Mouse (Mus musculus): ENCODE results near the gene Cyct. TPM values are rescaled to one million over a fixed set of nuclear protein-coding genes. Genes with fewer than 3 reads are reported as not detected.

Cyct gene
- polyA plus RNA-seq, 1 experiment from 2014 or later, result not detected

GRCm38 (mm10) chr2:76347839-76348238, 12.4 kb downstream of the Cyct start:
- Histone ChIP-seq H3K4me1 (replicated peaks; ENCODE audit: control insufficient read depth, insufficient read depth, low read length) (no peaks in the 10 kb centered on the region), H3K36me3 (ENCODE audit: control insufficient read depth, insufficient read depth) (no peaks in the 10 kb centered on the region), H3K4me2 (replicated peaks; ENCODE audit: low read depth) (no peak overlapping the region), H3K27me3 (replicated peaks; ENCODE audit: control insufficient read depth, insufficient read depth, low read length) (no peaks in the 10 kb centered on the region), H3K27ac (ENCODE audit: low read depth, low read length) (no peak overlapping the region), H3K4me3 (ENCODE audit: low read depth, low read length) (no peak overlapping the region), H3K9ac (ENCODE audit: low read depth, low read length) (no peak overlapping the region), H3K9me3 (ENCODE audit: control insufficient read depth) (no peaks in the 10 kb centered on the region)
- WGBS, result 72% methylated on average over 6 of the region's 6 CpGs
- TF ChIP-seq CTCF (IDR thresholded peaks at IDR 0.05; ENCODE audit: low read depth), result no peak
- ATAC-seq, result no peak

DNA sequence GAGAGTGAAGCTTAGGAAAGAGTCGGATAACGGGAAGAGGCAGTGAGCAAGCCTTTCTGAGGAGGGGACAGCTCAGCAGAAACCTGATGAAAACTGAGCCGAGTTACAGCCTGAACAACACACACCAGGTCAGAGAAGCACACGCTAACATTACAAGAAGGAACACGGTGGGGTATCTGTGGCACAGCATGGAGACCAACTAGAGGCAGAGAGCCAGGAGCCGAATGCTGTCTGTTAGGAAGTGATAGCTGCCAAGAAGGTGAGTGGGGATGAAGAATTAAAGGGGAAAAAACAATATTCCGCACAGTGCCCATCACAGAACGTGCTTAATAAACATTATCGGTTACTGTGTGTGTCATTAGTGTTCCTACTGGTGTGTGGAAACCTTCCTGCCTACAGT, 18.1 kb downstream of the Cyct start:
- Histone ChIP-seq H3K4me3 (ENCODE audit: low read depth, low read length) (no peak overlapping the region), H3K4me2 (replicated peaks; ENCODE audit: low read depth) (no peak overlapping the region), H3K36me3 (ENCODE audit: control insufficient read depth, insufficient read depth) (no peaks in the 10 kb centered on the region), H3K9me3 (ENCODE audit: control insufficient read depth) (no peaks in the 10 kb centered on the region), H3K27ac (ENCODE audit: low read depth, low read length) (no peak overlapping the region), H3K27me3 (replicated peaks; ENCODE audit: control insufficient read depth, insufficient read depth, low read length) (no peaks in the 10 kb centered on the region; the same call in 1 of the 2 replicates), H3K9ac (ENCODE audit: low read depth, low read length) (no peak overlapping the region), H3K4me1 (replicated peaks; ENCODE audit: control insufficient read depth, insufficient read depth, low read length) (0 out of 2 replicates have a peak, but pooled peaks cover 5% of the 10 kb centered on the region)
- no peak for TF ChIP-seq CTCF (IDR thresholded peaks at IDR 0.05; ENCODE audit: low read depth)
- WGBS, result 88% methylated on average over 9 of the region's 9 CpGs
- no peak for ATAC-seq

GRCm38 (mm10) chr2:76338215-76339156, 21.8 kb downstream of the Cyct start, which contains the start of gene Pde11a:
TSS of gene Pde11a (minus strand) at chr2:76338774.
- H3K9ac ChIP-seq (ENCODE audit: low read depth, low read length), result peak within 1 kb of the TSS; percentile 51
- H3K27me3 ChIP-seq (replicated peaks; ENCODE audit: control insufficient read depth, insufficient read depth, low read length), result no peaks in the 10 kb centered on the region; the same call in 1 of the 2 replicates
- peak; percentile 98 for ATAC-seq
- H3K4me2 ChIP-seq (replicated peaks; ENCODE audit: low read depth), result peak within 1 kb of the TSS; percentile 94
- no peaks in the 10 kb centered on the region for H3K36me3 ChIP-seq (ENCODE audit: control insufficient read depth, insufficient read depth)
- no peak within 1 kb of the TSS for H3K27ac ChIP-seq (ENCODE audit: low read depth, low read length)
- H3K9me3 ChIP-seq (ENCODE audit: control insufficient read depth), result no peaks in the 10 kb centered on the region
- 15% methylated on average over 38 of the region's 41 CpGs for WGBS
- H3K4me3 ChIP-seq (ENCODE audit: low read depth, low read length), result peak within 1 kb of the TSS; percentile 45
- 0 out of 2 replicates have a peak, but pooled peaks cover 5% of the 10 kb centered on the region for H3K4me1 ChIP-seq (replicated peaks; ENCODE audit: control insufficient read depth, insufficient read depth, low read length)
- TF ChIP-seq CTCF (IDR thresholded peaks at IDR 0.05; ENCODE audit: low read depth), result 0 out of 2 replicates have a peak, but pooled peaks have one; percentile 8

DNA sequence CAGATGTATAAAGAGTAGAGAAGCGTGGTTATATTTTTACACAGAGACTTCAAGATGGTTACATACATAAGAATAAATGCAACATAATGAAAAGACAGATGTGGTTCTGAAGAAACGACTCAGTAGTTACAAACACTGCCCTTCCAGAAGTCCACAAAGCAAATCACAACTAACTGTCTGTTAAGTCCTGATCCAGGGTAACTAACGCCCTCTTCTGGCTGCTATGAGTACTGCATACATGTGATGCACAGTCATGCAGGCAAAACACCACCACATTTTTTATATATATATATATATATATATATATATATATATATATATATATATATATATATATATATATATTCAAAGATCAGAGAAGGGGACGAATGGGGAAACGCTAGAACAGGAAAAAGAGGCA, 25.7 kb downstream of the Cyct start:
- peak; percentile 48 for TF ChIP-seq CTCF (IDR thresholded peaks at IDR 0.05; ENCODE audit: low read depth)
- no peaks in the 10 kb centered on the region; the same call in 1 of the 2 replicates for H3K27me3 ChIP-seq (replicated peaks; ENCODE audit: control insufficient read depth, insufficient read depth, low read length)
- 83% methylated on average over 5 of the region's 5 CpGs for WGBS
- no peak overlapping the region for H3K9ac ChIP-seq (ENCODE audit: low read depth, low read length)
- H3K4me3 ChIP-seq (ENCODE audit: low read depth, low read length), result no peak overlapping the region
- no peaks in the 10 kb centered on the region for H3K36me3 ChIP-seq (ENCODE audit: control insufficient read depth, insufficient read depth)
- H3K9me3 ChIP-seq (ENCODE audit: control insufficient read depth), result no peaks in the 10 kb centered on the region
- H3K27ac ChIP-seq (ENCODE audit: low read depth, low read length), result no peak overlapping the region
- 0 out of 2 replicates have a peak, but pooled peaks cover 5% of the 10 kb centered on the region for H3K4me1 ChIP-seq (replicated peaks; ENCODE audit: control insufficient read depth, insufficient read depth, low read length)
- ATAC-seq, result no peak
- H3K4me2 ChIP-seq (replicated peaks; ENCODE audit: low read depth), result no peak overlapping the region

GRCm38 (mm10) chr2:76332161-76332805, 28.0 kb downstream of the Cyct start:
- no peaks in the 10 kb centered on the region for H3K9me3 ChIP-seq (ENCODE audit: control insufficient read depth)
- no peak for TF ChIP-seq CTCF (IDR thresholded peaks at IDR 0.05; ENCODE audit: low read depth)
- no peak overlapping the region for H3K4me2 ChIP-seq (replicated peaks; ENCODE audit: low read depth)
- H3K9ac ChIP-seq (ENCODE audit: low read depth, low read length), result no peak overlapping the region
- no peaks in the 10 kb centered on the region for H3K36me3 ChIP-seq (ENCODE audit: control insufficient read depth, insufficient read depth)
- 61% methylated on average over 11 of the region's 11 CpGs for WGBS
- ATAC-seq, result no peak
- H3K27ac ChIP-seq (ENCODE audit: low read depth, low read length), result no peak overlapping the region
- H3K27me3 ChIP-seq (replicated peaks; ENCODE audit: control insufficient read depth, insufficient read depth, low read length), result no peaks in the 10 kb centered on the region
- no peaks in the 10 kb centered on the region for H3K4me1 ChIP-seq (replicated peaks; ENCODE audit: control insufficient read depth, insufficient read depth, low read length)
- no peak overlapping the region for H3K4me3 ChIP-seq (ENCODE audit: low read depth, low read length)

GRCm38 (mm10) chr2:76330081-76330480, 30.2 kb downstream of the Cyct start:
- Histone ChIP-seq H3K9me3 (ENCODE audit: control insufficient read depth) (no peaks in the 10 kb centered on the region), H3K9ac (ENCODE audit: low read depth, low read length) (no peak overlapping the region), H3K4me3 (ENCODE audit: low read depth, low read length) (no peak overlapping the region), H3K4me1 (replicated peaks; ENCODE audit: control insufficient read depth, insufficient read depth, low read length) (no peaks in the 10 kb centered on the region), H3K27ac (ENCODE audit: low read depth, low read length) (no peak overlapping the region), H3K4me2 (replicated peaks; ENCODE audit: low read depth) (no peak overlapping the region), H3K27me3 (replicated peaks; ENCODE audit: control insufficient read depth, insufficient read depth, low read length) (no peaks in the 10 kb centered on the region), H3K36me3 (ENCODE audit: control insufficient read depth, insufficient read depth) (no peaks in the 10 kb centered on the region)
- ATAC-seq, result no peak
- no peak for TF ChIP-seq CTCF (IDR thresholded peaks at IDR 0.05; ENCODE audit: low read depth)
- 88% methylated on average over 5 of the region's 5 CpGs for WGBS
